Mouse (Mus musculus) erythroblast, adult 5-6 weeks (primary cell): ENCODE results near the gene Eif1. TPM values are rescaled to one million over a fixed set of nuclear protein-coding genes. Genes with fewer than 3 reads are reported as not detected.

Experiments
- ATAC-seq: replicated peaks from 2 replicates; pipeline ENCODE4 v1.8.0; 2016; ENCODE audit warnings: moderate number of reproducible peaks, mild to moderate bottlenecking, moderate TSS enrichment, inconsistent platforms; ENCODE audit not compliant: poor library complexity, low FRiP score, severe bottlenecking
- total RNA-seq, 2 experiments: library from RNA; stranded (forward) in 1 of 2; stranded (reverse) in 1 of 2; fragments of 150-400 nt in 1 of 2; fragments of 200-764, 138-1000 nt in 1 of 2; gene quantifications; 2 replicates each; pipeline versions ENCODE4 v1.2.3 to v1.2.4; 2015 to 2017; ENCODE audit warnings: low replicate concordance in 2 of 2

Eif1 gene
- total RNA-seq (2015; ENCODE audit: low replicate concordance): 580 and 688 TPM in 2 replicates
- 168 and 350 TPM in 2 replicates for total RNA-seq (2017; ENCODE audit: low replicate concordance)

- ATAC-seq: peak; percentile 86
These were observed at the start of gene Eif1 for GRCm38 (mm10) chr11:100319492-100320171. TSS of gene Eif1 (plus strand) at chr11:100319885.

- ATAC-seq: no peak
These were observed 47.8 kb upstream of the Eif1 start for GRCm38 (mm10) chr11:100271878-100272277.

- ATAC-seq: no peak
These were observed 45.0 kb upstream of the Eif1 start for GRCm38 (mm10) chr11:100274719-100275118.

- no peak for ATAC-seq
These were observed 44.2 kb upstream of the Eif1 start for GRCm38 (mm10) chr11:100275466-100275865.

GRCm38 (mm10) chr11:100277726-100278480 lies 41.8 kb upstream of the Eif1 start:
- no peak for ATAC-seq

- ATAC-seq: no peak
These were observed 40.9 kb upstream of the Eif1 start for GRCm38 (mm10) chr11:100278759-100279158.

GRCm38 (mm10) chr11:100281596-100282544 lies 37.8 kb upstream of the Eif1 start:
- peak; percentile 60; the same call in 1 of the 2 replicates for ATAC-seq

- ATAC-seq: peak; percentile 71
These were observed 37.1 kb upstream of the Eif1 start for GRCm38 (mm10) chr11:100282549-100282948.

GRCm38 (mm10) chr11:100284988-100285387 lies 34.7 kb upstream of the Eif1 start:
- no peak for ATAC-seq

GRCm38 (mm10) chr11:100287024-100287423 lies 32.7 kb upstream of the Eif1 start:
- no peak for ATAC-seq

- no peak for ATAC-seq
These were observed 30.7 kb upstream of the Eif1 start for GRCm38 (mm10) chr11:100288942-100289341.

- no peak for ATAC-seq
These were observed 29.4 kb upstream of the Eif1 start for GRCm38 (mm10) chr11:100290235-100290634.

- no peak for ATAC-seq
These were observed 26.8 kb upstream of the Eif1 start for GRCm38 (mm10) chr11:100292884-100293283.

GRCm38 (mm10) chr11:100295308-100295707 lies 24.4 kb upstream of the Eif1 start:
- peak; percentile 73 for ATAC-seq

- peak; percentile 47 for ATAC-seq
These were observed 21.9 kb upstream of the Eif1 start for GRCm38 (mm10) chr11:100297801-100298200.

GRCm38 (mm10) chr11:100298274-100299036 lies 21.2 kb upstream of the Eif1 start:
- peak; percentile 73 for ATAC-seq

GRCm38 (mm10) chr11:100300293-100300692 lies 19.4 kb upstream of the Eif1 start:
- ATAC-seq: peak; percentile 57; the same call in 1 of the 2 replicates

- ATAC-seq: no peak
These were observed 18.4 kb upstream of the Eif1 start for GRCm38 (mm10) chr11:100301292-100301691.

- no peak for ATAC-seq
These were observed 11.8 kb upstream of the Eif1 start for GRCm38 (mm10) chr11:100307900-100308299.
